Mouse (Mus musculus) heart, embryonic 15.5 days (tissue): Measurements from ENCODE around the gene Mpzl1. TPM values are rescaled to one million over a fixed set of nuclear protein-coding genes. Genes with fewer than 3 reads are reported as not detected.

Source experiments
- ATAC-seq: fragments of 200-750 bp; cut with Nextera tagmentation; replicated peaks from 2 replicates; pipeline ENCODE4 v1.8.0; 2017; ENCODE audit warnings: low read depth, moderate TSS enrichment; ENCODE audit not compliant: insufficient number of reproducible peaks, insufficient read depth, low FRiP score
- H3K27ac ChIP-seq: fragments of 300-500 bp; sonication (generic); 2 replicates; pipeline ENCODE4 v1.5.1; 2015; ENCODE audit warnings: mild to moderate bottlenecking, inconsistent platforms
- H3K27me3 ChIP-seq: fragments of 300-500 bp; sonication (generic); 2 replicates; pipeline ENCODE4 v1.6.1; 2015; ENCODE audit warnings: inconsistent platforms
- H3K36me3 ChIP-seq: fragments of 300-500 bp; sonication (generic); 2 replicates; pipeline ENCODE4 v1.6.1; 2015; ENCODE audit warnings: mild to moderate bottlenecking, inconsistent platforms
- H3K4me1 ChIP-seq: fragments of 300-500 bp; sonication (generic); replicated peaks from 2 replicates; pipeline ENCODE4 v1.6.1; 2015; ENCODE audit warnings: inconsistent platforms
- H3K4me2 ChIP-seq: fragments of 300-500 bp; sonication (generic); 2 replicates; pipeline ENCODE4 v1.6.1; 2015; ENCODE audit warnings: inconsistent platforms, mild to moderate bottlenecking, moderate library complexity
- H3K4me3 ChIP-seq: fragments of 300-500 bp; sonication (generic); 2 replicates; pipeline ENCODE4 v1.5.1; 2015; ENCODE audit warnings: mild to moderate bottlenecking, inconsistent platforms
- H3K9ac ChIP-seq: fragments of 300-500 bp; sonication (generic); 2 replicates; pipeline ENCODE4 v1.6.1; 2015; ENCODE audit warnings: mild to moderate bottlenecking, inconsistent platforms
- H3K9me3 ChIP-seq: fragments of 300-500 bp; sonication (generic); replicated peaks from 2 replicates; pipeline ENCODE4 v1.6.1; 2016; ENCODE audit warnings: inconsistent platforms
- WGBS: fragments of 180-500 bp; shearing (Covaris S2); methylation state at CpG from one replicate; pipeline ENCODE4 v1.1.7; 2015; ENCODE audit warnings: mixed read lengths; 5-methylcytosine and 5-hydroxymethylcytosine counted together
- polyA plus RNA-seq: library from polyadenylated mRNA; unstranded; fragments of >200 nt; fragmentation: Nextera tagmentation; extraction: Ambion mirVana; gene quantifications from 2 replicates; pipeline ENCODE4 v1.2.1, GENCODE M21; 2015

The Mpzl1 gene
- polyA plus RNA-seq, 1 experiment from 2014 or later = 89.9 TPM

- 73% methylated on average over 4 of the region's 4 CpGs for WGBS
- Histone ChIP-seq H3K4me2 (no peak overlapping the region), H3K4me1 (no peaks in the 10 kb centered on the region), H3K27me3 (no peaks in the 10 kb centered on the region), H3K36me3 (no peaks in the 10 kb centered on the region), H3K4me3 (no peak overlapping the region), H3K9ac (no peak overlapping the region), H3K9me3 (no peaks in the 10 kb centered on the region), H3K27ac (no peak overlapping the region)
- ATAC-seq = no peak
These were observed 58.3 kb downstream of the Mpzl1 start for GRCm38 (mm10) chr1:165576005-165576404.

GRCm38 (mm10) chr1:165567466-165567865 is 66.9 kb downstream of the Mpzl1 start:
- H3K4me1 ChIP-seq = no peaks in the 10 kb centered on the region
- H3K27ac ChIP-seq = no peak overlapping the region
- no peak overlapping the region for H3K4me3 ChIP-seq
- no peaks in the 10 kb centered on the region for H3K36me3 ChIP-seq
- no peak for ATAC-seq
- WGBS = 57% methylated on average over 7 of the region's 7 CpGs
- H3K9ac ChIP-seq = no peak overlapping the region
- no peak overlapping the region for H3K4me2 ChIP-seq
- no peaks in the 10 kb centered on the region for H3K9me3 ChIP-seq
- no peaks in the 10 kb centered on the region for H3K27me3 ChIP-seq

GRCm38 (mm10) chr1:165565283-165565682 is 69.1 kb downstream of the Mpzl1 start:
- Histone ChIP-seq H3K27ac (no peak overlapping the region), H3K9me3 (no peaks in the 10 kb centered on the region), H3K27me3 (no peaks in the 10 kb centered on the region), H3K4me1 (no peaks in the 10 kb centered on the region), H3K4me2 (no peak overlapping the region), H3K36me3 (no peaks in the 10 kb centered on the region), H3K4me3 (no peak overlapping the region), H3K9ac (no peak overlapping the region)
- ATAC-seq = no peak
- WGBS = 84% methylated on average over 4 of the region's 4 CpGs

- H3K27me3 ChIP-seq = no peaks in the 10 kb centered on the region
- no peaks in the 10 kb centered on the region for H3K9me3 ChIP-seq
- WGBS = 76% methylated on average over 9 of the region's 9 CpGs
- H3K4me2 ChIP-seq = no peak overlapping the region
- no peaks in the 10 kb centered on the region for H3K36me3 ChIP-seq
- no peaks in the 10 kb centered on the region for H3K4me1 ChIP-seq
- H3K9ac ChIP-seq = no peak overlapping the region
- H3K27ac ChIP-seq = no peak overlapping the region
- no peak overlapping the region for H3K4me3 ChIP-seq
- no peak for ATAC-seq
These were observed 75.3 kb downstream of the Mpzl1 start for GRCm38 (mm10) chr1:165559073-165559472.

- no peaks in the 10 kb centered on the region for H3K27me3 ChIP-seq
- H3K4me2 ChIP-seq = no peak overlapping the region
- no peaks in the 10 kb centered on the region for H3K9me3 ChIP-seq
- ATAC-seq = no peak
- WGBS = 34% methylated on average over 2 of the region's 2 CpGs
- H3K27ac ChIP-seq = no peak overlapping the region
- H3K4me3 ChIP-seq = no peak overlapping the region
- no peaks in the 10 kb centered on the region for H3K4me1 ChIP-seq
- no peak overlapping the region for H3K9ac ChIP-seq
- H3K36me3 ChIP-seq = no peaks in the 10 kb centered on the region
These were observed 77.6 kb downstream of the Mpzl1 start for GRCm38 (mm10) chr1:165556711-165557110.

Other genes starting within 250 kb of the Mpzl1 start
- gene Dcaf6, start 174.1 kb downstream of the Mpzl1 start, polyA plus RNA-seq = 19.3 and 20.1 TPM in 2 replicates
- 234 and 371 TPM in 2 replicates for gene Mpc2, start 173.9 kb downstream of the Mpzl1 start, polyA plus RNA-seq
- 0.09 TPM in 1 of 2 replicates, not detected in the other for gene Adcy10, start 149.4 kb downstream of the Mpzl1 start, polyA plus RNA-seq
- gene Rcsd1, start 75.2 kb upstream of the Mpzl1 start, polyA plus RNA-seq = 90.4 and 98.4 TPM in 2 replicates
- gene Creg1, start 129.2 kb upstream of the Mpzl1 start, polyA plus RNA-seq = 69.9 and 75.6 TPM in 2 replicates
- 0.89 and 5.5 TPM in 2 replicates for gene Cd247, start 154.1 kb upstream of the Mpzl1 start, polyA plus RNA-seq